Mouse (Mus musculus) lung, postnatal 0 days (tissue): ENCODE results near the gene Kcnt2. TPM values are rescaled to one million over a fixed set of nuclear protein-coding genes. Genes with fewer than 3 reads are reported as not detected.
A peak's percentile ranks its signal among the peaks of the same experiment; 100 is the strongest.

Source experiments
- ATAC-seq: fragments of 200-750 bp; cut with Nextera tagmentation; 2 replicates; pipeline ENCODE4 v1.8.0; 2017; ENCODE audit warnings: moderate library complexity
- DNase-seq: peaks from one replicate; pipeline ENCODE4 v3.0.0-alpha.2; 2016; ENCODE audit warnings: low spot score
- H3K27ac ChIP-seq: fragments of 300-500 bp; sonication (generic); 2 replicates; pipeline ENCODE4 v1.5.1; 2014; ENCODE audit warnings: antibody characterized with exemption, mild to moderate bottlenecking, low read length, mixed read lengths
- H3K27me3 ChIP-seq: fragments of 300-500 bp; sonication (generic); replicated peaks from 2 replicates; pipeline ENCODE4 v1.6.1; 2014; ENCODE audit warnings: low read length, mixed read lengths; ENCODE audit not compliant: insufficient read depth
- H3K36me3 ChIP-seq: fragments of 300-500 bp; sonication (generic); 2 replicates; pipeline ENCODE4 v1.6.1; 2014; ENCODE audit warnings: low read length, mixed read lengths; ENCODE audit not compliant: insufficient read depth
- H3K4me1 ChIP-seq: fragments of 300-500 bp; sonication (generic); 2 replicates; pipeline ENCODE4 v1.6.1; 2014; ENCODE audit warnings: antibody characterized with exemption, low read depth, low read length, mixed read lengths; ENCODE audit not compliant: insufficient read depth
- H3K4me2 ChIP-seq: fragments of 300-500 bp; sonication (generic); replicated peaks from 2 replicates; pipeline ENCODE4 v1.6.1; 2014; ENCODE audit warnings: low read depth, mild to moderate bottlenecking, low read length, moderate library complexity, mixed read lengths
- H3K4me3 ChIP-seq: fragments of 300-500 bp; sonication (generic); 2 replicates; pipeline ENCODE4 v1.5.1; 2014; ENCODE audit warnings: low read depth, low read length
- H3K9ac ChIP-seq: fragments of 300-500 bp; sonication (generic); replicated peaks from 2 replicates; pipeline ENCODE4 v1.6.1; 2014; ENCODE audit warnings: low read depth, mild to moderate bottlenecking
- H3K9me3 ChIP-seq: fragments of 300-500 bp; sonication (generic); 2 replicates; pipeline ENCODE4 v1.6.1; 2016; ENCODE audit warnings: low read length, mixed read lengths
- CTCF ChIP-seq: IDR thresholded peaks from 2 replicates; pipeline ENCODE4 v1.5.1; 2016; ENCODE audit warnings: antibody characterized with exemption, mild to moderate bottlenecking
- EP300 ChIP-seq: IDR thresholded peaks from 2 replicates; pipeline ENCODE4 v1.6.1; 2016; ENCODE audit warnings: antibody characterized with exemption, mild to moderate bottlenecking, control low read depth
- WGBS: fragments of 180-500 bp; shearing (Covaris S2); extraction: QIAGEN DNeasy Blood & Tissue Kit; methylation state at CpG from one replicate; pipeline ENCODE4 v1.1.7; 2014; 5-methylcytosine and 5-hydroxymethylcytosine counted together
- polyA plus RNA-seq: library from polyadenylated mRNA; unstranded; fragments of >200 nt; fragmentation: Nextera tagmentation; extraction: Ambion mirVana; gene quantifications from 2 replicates; pipeline ENCODE4 v1.2.1, GENCODE M21; 2015

Gene Kcnt2
- polyA plus RNA-seq, 1 experiment from 2014 or later: not detected

DNA sequence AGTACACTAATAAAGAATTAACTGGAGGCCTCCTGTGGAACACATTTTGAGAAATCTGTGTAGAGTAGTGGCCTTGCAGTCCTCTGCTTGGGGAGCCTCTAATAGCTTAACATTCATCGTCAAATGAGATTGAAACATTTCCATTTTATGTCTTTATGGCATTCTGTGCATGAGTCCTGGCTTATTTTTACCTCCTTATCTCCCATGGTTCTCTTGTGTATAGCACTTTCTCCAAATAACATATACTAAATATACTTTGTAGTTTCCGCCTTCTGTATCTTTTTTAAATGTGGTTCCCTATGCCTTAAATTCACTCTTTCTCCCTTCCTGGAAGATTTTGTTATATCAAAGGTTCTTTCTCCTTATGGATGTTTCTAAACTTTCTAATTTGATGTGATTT is 246.3 kb downstream of the Kcnt2 start:
- Histone ChIP-seq H3K9ac (no peak overlapping the region), H3K27me3 (no peaks in the 10 kb centered on the region), H3K36me3 (no peaks in the 10 kb centered on the region), H3K4me1 (no peaks in the 10 kb centered on the region), H3K27ac (no peak overlapping the region), H3K4me3 (no peak overlapping the region), H3K4me2 (no peak overlapping the region), H3K9me3 (no peaks in the 10 kb centered on the region)
- no peak for DNase-seq
- no peak for ATAC-seq
- WGBS: 90% methylated on average over 2 of the region's 2 CpGs
- TF ChIP-seq EP300: no peak
- TF ChIP-seq CTCF: no peak

DNA sequence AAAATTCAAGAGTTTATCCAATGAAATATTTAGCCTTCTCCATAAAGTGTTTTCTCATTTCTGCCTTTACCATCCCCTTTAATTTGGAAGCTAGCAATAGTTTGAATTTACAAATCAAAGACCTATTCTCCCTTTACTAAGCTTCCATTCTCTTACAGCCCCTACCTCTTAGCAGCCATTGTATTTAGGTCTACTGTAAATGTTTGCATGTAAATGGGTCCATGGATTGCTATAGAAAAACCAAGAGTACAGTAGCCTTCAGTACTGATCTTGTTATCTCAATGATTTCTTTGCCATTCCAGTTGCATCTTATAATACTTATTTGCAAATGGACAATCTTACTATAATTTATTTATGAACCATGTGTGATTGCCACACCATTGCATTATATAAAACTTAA is 267.5 kb downstream of the Kcnt2 start:
- H3K36me3 ChIP-seq: no peaks in the 10 kb centered on the region
- no peaks in the 10 kb centered on the region for H3K27me3 ChIP-seq
- H3K9me3 ChIP-seq: no peaks in the 10 kb centered on the region
- no peak overlapping the region for H3K9ac ChIP-seq
- ATAC-seq (no peak), DNase-seq (no peak)
- TF ChIP-seq CTCF (no peak), EP300 (no peak)
- H3K4me2 ChIP-seq: no peak overlapping the region
- H3K4me1 ChIP-seq: no peaks in the 10 kb centered on the region
- no peak overlapping the region for H3K4me3 ChIP-seq
- no peak overlapping the region for H3K27ac ChIP-seq

DNA sequence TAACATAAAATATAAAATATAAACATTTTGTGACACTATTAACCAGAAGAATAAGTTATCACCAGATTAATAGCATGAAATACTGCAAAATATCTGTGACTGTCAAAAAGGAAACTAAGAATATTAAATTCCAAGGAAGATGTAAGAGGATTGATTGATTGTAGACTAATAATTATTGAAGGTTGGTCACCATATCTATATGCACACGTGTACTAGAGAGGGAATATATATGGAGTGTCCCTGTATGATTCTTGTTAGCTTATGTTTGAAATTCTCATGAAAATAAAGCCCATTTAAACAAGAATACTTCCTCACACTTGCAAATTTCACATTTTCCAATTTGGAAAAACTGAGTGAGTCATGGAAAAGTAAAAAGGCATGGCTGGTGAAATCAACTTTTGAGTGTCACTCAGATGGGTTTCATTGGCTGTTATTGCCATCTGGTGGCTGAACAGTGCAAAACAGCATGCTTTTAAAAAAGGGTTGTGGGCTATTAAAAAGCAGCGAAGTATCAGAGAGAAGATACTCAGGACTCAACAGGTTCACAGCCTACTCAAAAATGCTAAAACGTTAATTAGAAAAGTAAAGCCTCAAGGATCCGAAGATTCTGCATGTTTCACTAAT is 285.4 kb downstream of the Kcnt2 start:
- TF ChIP-seq CTCF: peak; percentile 73
- no peak for TF ChIP-seq EP300
- peak; percentile 52 for DNase-seq

DNA sequence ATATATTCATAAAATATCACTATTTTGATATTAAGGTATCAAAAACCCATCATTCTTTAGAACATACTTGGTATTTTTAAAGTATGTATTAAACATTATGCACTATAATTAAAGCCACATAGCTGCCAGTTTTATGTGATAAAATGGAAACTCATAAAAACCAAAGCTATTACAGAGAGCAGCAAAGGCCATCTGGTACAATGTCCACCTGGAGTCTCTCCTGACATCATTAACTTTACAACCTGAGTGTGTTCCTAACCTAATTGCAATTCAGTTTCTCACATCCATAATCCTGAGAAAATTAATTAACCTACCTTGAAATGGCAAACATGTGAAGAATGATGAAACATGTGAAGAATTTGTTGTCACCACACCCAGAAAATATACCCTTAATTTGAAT is 288.9 kb downstream of the Kcnt2 start:
- H3K27ac ChIP-seq: no peak overlapping the region
- no peak overlapping the region for H3K4me2 ChIP-seq
- H3K27me3 ChIP-seq: no peaks in the 10 kb centered on the region
- DNase-seq: no peak
- no peak overlapping the region for H3K9ac ChIP-seq
- H3K9me3 ChIP-seq: no peaks in the 10 kb centered on the region
- TF ChIP-seq CTCF: no peak
- TF ChIP-seq EP300: no peak
- no peak for ATAC-seq
- H3K4me3 ChIP-seq: no peak overlapping the region
- H3K4me1 ChIP-seq: no peaks in the 10 kb centered on the region
- no peaks in the 10 kb centered on the region for H3K36me3 ChIP-seq

More for the DNA sequence above, 285.4 kb downstream of the Kcnt2 start:
- Histone ChIP-seq H3K4me3 (no peak overlapping the region), H3K36me3 (no peaks in the 10 kb centered on the region), H3K4me2 (no peak overlapping the region), H3K9me3 (no peaks in the 10 kb centered on the region), H3K9ac (no peak overlapping the region), H3K4me1 (no peaks in the 10 kb centered on the region), H3K27me3 (no peaks in the 10 kb centered on the region), H3K27ac (no peak overlapping the region)
- 34% methylated on average over 4 of the region's 4 CpGs for WGBS
- ATAC-seq: no peak

DNA sequence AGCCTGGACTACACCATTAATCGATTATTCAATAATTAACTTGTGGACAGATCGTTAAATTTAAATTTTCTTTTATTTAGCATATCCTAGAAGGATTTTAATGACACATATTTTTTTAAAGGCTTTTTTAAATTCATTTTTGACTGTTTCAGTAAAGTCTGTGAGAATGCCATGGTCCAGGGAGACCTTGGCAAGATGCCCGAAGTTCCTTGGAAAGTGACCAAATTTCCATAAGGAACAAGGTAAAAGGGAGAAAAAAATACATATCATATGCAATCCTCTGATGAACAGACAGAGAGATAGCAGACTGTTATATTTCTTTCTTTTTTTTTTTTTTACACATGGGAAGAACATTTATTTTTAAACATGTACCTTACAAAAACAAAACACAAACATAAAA is 296.1 kb downstream of the Kcnt2 start:
- H3K36me3 ChIP-seq: no peaks in the 10 kb centered on the region
- DNase-seq: no peak
- H3K4me2 ChIP-seq: no peak overlapping the region
- no peaks in the 10 kb centered on the region for H3K9me3 ChIP-seq
- H3K4me3 ChIP-seq: no peak overlapping the region
- H3K27me3 ChIP-seq: no peaks in the 10 kb centered on the region
- no peak overlapping the region for H3K9ac ChIP-seq
- WGBS: 76% methylated on average over 3 of the region's 3 CpGs
- no peak for ATAC-seq
- no peak for TF ChIP-seq EP300
- TF ChIP-seq CTCF: no peak
- H3K4me1 ChIP-seq: no peaks in the 10 kb centered on the region
- no peak overlapping the region for H3K27ac ChIP-seq

DNA sequence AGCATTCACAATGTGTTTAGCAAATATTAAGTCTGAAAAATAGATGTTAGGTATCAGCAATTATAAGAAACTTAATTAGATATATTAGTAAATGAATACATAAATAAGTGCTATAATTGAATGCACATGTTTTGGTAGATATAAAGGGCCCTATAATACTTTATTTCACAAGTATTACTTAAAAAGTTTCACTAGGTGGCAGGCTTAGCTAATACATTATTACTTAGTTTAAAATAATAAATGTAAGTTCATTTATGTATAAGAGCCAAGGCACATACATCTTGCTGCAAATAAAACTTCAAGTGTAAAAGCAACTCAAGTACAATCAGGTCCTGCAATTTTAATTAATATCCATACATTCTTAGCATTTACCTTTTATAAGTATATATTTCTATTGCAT is 302.8 kb downstream of the Kcnt2 start:
- peak; percentile 43 for DNase-seq
- no peaks in the 10 kb centered on the region for H3K27me3 ChIP-seq

DNA sequence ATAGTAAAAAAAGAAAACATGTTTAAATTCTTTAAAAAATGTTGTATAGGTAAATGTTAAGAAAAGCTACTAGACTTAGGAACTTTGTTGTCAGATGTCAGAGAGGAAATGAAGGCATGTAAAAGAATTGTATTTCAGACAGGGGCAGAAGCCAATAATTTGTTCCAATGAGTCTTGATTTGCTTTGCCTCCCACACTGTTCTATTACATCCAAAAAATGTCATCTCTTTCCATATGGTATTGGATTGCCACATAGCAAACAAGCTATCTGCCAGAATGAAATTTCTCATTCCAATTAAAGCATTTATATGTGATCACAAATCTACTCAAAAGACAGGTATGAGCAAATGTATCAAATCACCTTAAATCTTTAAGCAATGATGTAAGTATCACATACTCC is 314.8 kb downstream of the Kcnt2 start:
- Histone ChIP-seq H3K4me1 (no peaks in the 10 kb centered on the region), H3K4me3 (no peak overlapping the region), H3K36me3 (no peaks in the 10 kb centered on the region), H3K27me3 (no peaks in the 10 kb centered on the region), H3K4me2 (no peak overlapping the region), H3K9me3 (no peaks in the 10 kb centered on the region), H3K9ac (no peak overlapping the region), H3K27ac (no peak overlapping the region)
- DNase-seq (no peak), ATAC-seq (no peak)
- TF ChIP-seq EP300: no peak
- no peak for TF ChIP-seq CTCF

More for the DNA sequence above, 302.8 kb downstream of the Kcnt2 start:
- TF ChIP-seq CTCF: no peak
- no peak for TF ChIP-seq EP300
- H3K27ac ChIP-seq: no peak overlapping the region
- no peak overlapping the region for H3K4me3 ChIP-seq
- no peaks in the 10 kb centered on the region for H3K9me3 ChIP-seq
- H3K4me2 ChIP-seq: no peak overlapping the region
- H3K9ac ChIP-seq: no peak overlapping the region
- no peaks in the 10 kb centered on the region for H3K4me1 ChIP-seq
- H3K36me3 ChIP-seq: no peaks in the 10 kb centered on the region
- ATAC-seq: no peak
